Mouse (Mus musculus) ovary, postnatal 14 days (tissue): ENCODE measurements around the gene Olfr809.

ENCODE experiments used
- DNase-seq: peaks from one replicate; pipeline ENCODE4 v3.0.0; 2022; ENCODE audit warnings: low spot score

Olfr809 gene

DNA sequence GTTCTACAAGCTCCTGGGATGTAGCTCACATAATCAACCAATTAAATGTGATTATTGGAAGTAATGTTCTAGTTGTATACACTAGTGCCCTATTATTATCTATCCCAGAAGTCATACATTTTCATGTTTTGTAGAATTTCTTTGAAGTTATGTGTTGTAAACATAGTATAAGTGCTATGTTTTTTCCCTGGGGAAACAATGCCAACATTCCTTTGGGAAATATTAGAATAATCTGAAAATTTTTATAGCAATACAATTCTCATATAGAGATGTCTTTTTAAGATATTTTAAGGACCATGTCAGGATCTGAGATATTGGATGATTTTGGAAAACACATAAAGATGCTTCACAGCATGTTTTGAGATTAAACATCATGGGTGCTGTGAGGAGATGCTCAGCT, at the start of gene Olfr809:
Gene Olfr809, plus strand, starts transcription at position 301 of the 400 bp plus-strand sequence.
- no peak for DNase-seq

GRCm38 (mm10) chr10:129729275-129729674, 45.2 kb upstream of the Olfr809 start, which contains the start of gene Olfr805:
Gene Olfr805 (minus strand): TSS chr10:129729375.
- DNase-seq, result no peak

- DNase-seq, result no peak
These were observed 32.6 kb upstream of the Olfr809 start, which contains the start of gene Olfr806 for GRCm38 (mm10) chr10:129741821-129742220. Gene Olfr806 (minus strand): TSS chr10:129741921.

GRCm38 (mm10) chr10:129757693-129758092, 16.7 kb upstream of the Olfr809 start, which contains the start of gene Olfr807:
Gene Olfr807 (minus strand): TSS chr10:129757793.
- DNase-seq, result no peak

DNA sequence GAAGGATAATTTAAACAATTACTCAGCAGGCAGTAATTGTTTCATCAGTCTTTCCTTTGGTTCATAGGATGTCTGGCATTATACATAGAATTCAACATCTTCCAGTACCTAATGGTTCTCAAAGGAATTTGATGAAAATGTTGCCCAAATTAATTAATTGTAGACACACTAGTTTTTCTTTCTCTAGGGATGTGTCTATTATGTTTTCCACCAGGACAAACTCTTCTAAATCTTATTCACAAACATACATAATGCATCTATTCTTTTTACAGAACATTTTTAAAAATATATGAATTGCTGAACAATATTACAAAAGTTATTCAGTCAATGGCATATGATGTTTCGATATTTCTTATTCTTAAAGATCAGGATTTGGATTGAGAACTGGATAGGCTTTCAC, 9.3 kb upstream of the Olfr809 start, which contains the start of gene Olfr808:
Gene Olfr808, plus strand, starts transcription at position 301 of the 400 bp plus-strand sequence.
- DNase-seq, result no peak

GRCm38 (mm10) chr10:129778123-129778522, 3.7 kb downstream of the Olfr809 start:
- no peak for DNase-seq

GRCm38 (mm10) chr10:129794817-129795216, 20.4 kb downstream of the Olfr809 start, which contains the start of gene Olfr810:
Gene Olfr810 (minus strand): TSS chr10:129794917.
- DNase-seq, result no peak

- DNase-seq, result no peak
These were observed 29.9 kb downstream of the Olfr809 start, which contains the start of gene Olfr811 for GRCm38 (mm10) chr10:129804296-129804695. Gene Olfr811 (minus strand): TSS chr10:129804396.
